14 mouse cellular contexts compared by ENCODE assay signal in the genomic region with DNA sequence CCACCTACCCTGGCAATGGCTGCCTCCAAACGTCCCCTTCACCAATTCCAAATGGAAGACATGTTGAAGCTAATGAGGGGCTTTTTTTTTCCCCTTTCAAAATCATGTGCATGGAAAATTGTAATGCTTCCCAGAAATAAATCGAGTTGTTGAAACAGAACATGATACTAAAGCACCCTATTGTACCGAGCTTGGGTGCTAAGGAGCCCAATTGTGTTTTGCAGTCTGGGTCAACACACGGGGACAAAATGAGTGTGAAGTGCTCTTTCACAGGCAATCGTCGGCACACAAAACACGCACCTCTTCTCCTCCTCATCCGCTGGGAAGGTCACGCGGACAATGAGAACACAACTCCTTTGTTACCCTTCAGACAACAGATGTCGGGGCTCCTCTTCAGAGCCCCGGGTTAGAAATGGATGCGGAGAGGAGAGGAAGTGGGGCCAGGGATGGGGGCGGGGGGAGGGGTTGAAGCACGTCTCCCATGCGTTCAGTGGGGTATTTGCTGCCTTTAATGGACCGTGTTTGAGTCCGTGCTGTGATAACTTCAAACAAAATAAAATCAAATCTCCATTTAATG. TPM values are rescaled to one million over a fixed set of nuclear protein-coding genes. Genes with fewer than 3 reads are reported as not detected.
DNase-seq lines count a peak whose midpoint lies in the region; ATAC-seq and TF ChIP-seq lines count a peak whose summit lies in the region.
"Had no signal": no experiment of that assay in that cellular context is flagged by ENCODE, and none has a peak within 500 bp of the region (broad histone marks: within the 10 kb centered on the region; RNA-seq: fewer than 3 reads in every experiment).

No protein-coding gene starts in this region.

- no peak overlapping the region for H3K27ac ChIP-seq in forebrain, embryonic 13.5 days
- no peak overlapping the region for H3K27ac ChIP-seq in hindbrain, postnatal 0 days
- no peak overlapping the region for H3K27ac ChIP-seq in neural tube, embryonic 12.5 days
- no peak overlapping the region for H3K27ac ChIP-seq in intestine, embryonic 16.5 days (ENCODE audit: low read length)
- H3K27ac ChIP-seq: gastrocnemius, adult 2 months; heart, embryonic 10.5 days had no signal

- H3K9ac ChIP-seq in forebrain, embryonic 13.5 days, result 0 out of 2 replicates have a peak overlapping the region, but pooled peaks have one; percentile 40
- no peak overlapping the region for H3K9ac ChIP-seq in hindbrain, postnatal 0 days (replicated peaks; ENCODE audit: low read length)
- no peak overlapping the region for H3K9ac ChIP-seq in neural tube, embryonic 12.5 days
- no peak overlapping the region for H3K9ac ChIP-seq in intestine, embryonic 16.5 days (ENCODE audit: low read depth, low read length)

- peaks cover 16% of the 10 kb centered on the region; the same call in 1 of the 2 replicates for H3K27me3 ChIP-seq in forebrain, embryonic 13.5 days
- no peaks in the 10 kb centered on the region for H3K27me3 ChIP-seq in hindbrain, postnatal 0 days (ENCODE audit: insufficient read depth, low read length)
- peaks cover 7% of the 10 kb centered on the region for H3K27me3 ChIP-seq in neural tube, embryonic 12.5 days (replicated peaks)
- no peaks in the 10 kb centered on the region for H3K27me3 ChIP-seq in intestine, embryonic 16.5 days (replicated peaks; ENCODE audit: control insufficient read depth, insufficient read depth, low read length)

- peaks cover 5% of the 10 kb centered on the region; the same call in 1 of the 2 replicates for H3K4me1 ChIP-seq in forebrain, embryonic 13.5 days
- no peaks in the 10 kb centered on the region for H3K4me1 ChIP-seq in hindbrain, postnatal 0 days (ENCODE audit: insufficient read depth, low read length)
- H3K4me1 ChIP-seq in neural tube, embryonic 12.5 days, result no peaks in the 10 kb centered on the region
- H3K4me1 ChIP-seq in intestine, embryonic 16.5 days (ENCODE audit: control insufficient read depth, insufficient read depth, low read length), result no peaks in the 10 kb centered on the region

- peak; percentile 68 for DNase-seq in embryo, embryonic 10.5 days (ENCODE audit: low spot score)
- DNase-seq in hindbrain, postnatal 0 days (ENCODE audit: low spot score), result peak; percentile 13
- DNase-seq in left cerebral cortex, postnatal 4 days, result no peak
- no peak for DNase-seq in thymus, postnatal 10 days (ENCODE audit: low spot score in 2 of 2)
- DNase-seq in right cerebral cortex, postnatal 14 days, result no peak
- DNase-seq: adrenal gland, adult 2 months; gastrocnemius, adult 2 months; kidney, postnatal 14 days had no signal

- peak overlapping the region; percentile 51 for H3K4me2 ChIP-seq in forebrain, embryonic 13.5 days
- H3K4me2 ChIP-seq in hindbrain, postnatal 0 days (ENCODE audit: low read depth, low read length), result peak overlapping the region; percentile 42
- H3K4me2 ChIP-seq in neural tube, embryonic 12.5 days (replicated peaks), result peak overlapping the region; percentile 42
- no peak overlapping the region for H3K4me2 ChIP-seq in intestine, embryonic 16.5 days (ENCODE audit: low read depth, low read length)
- H3K4me2 ChIP-seq: liver, embryonic 11.5 days had no signal

- H3K36me3 ChIP-seq in forebrain, embryonic 13.5 days (ENCODE audit: poor library complexity, severe bottlenecking), result no peaks in the 10 kb centered on the region
- no peaks in the 10 kb centered on the region for H3K36me3 ChIP-seq in hindbrain, postnatal 0 days (ENCODE audit: insufficient read depth, low read length)
- H3K36me3 ChIP-seq in neural tube, embryonic 12.5 days, result no peaks in the 10 kb centered on the region
- H3K36me3 ChIP-seq in intestine, embryonic 16.5 days (ENCODE audit: control insufficient read depth, insufficient read depth, low read length), result no peaks in the 10 kb centered on the region
- H3K36me3 ChIP-seq: heart, embryonic 10.5 days had no signal

- no peak for TF ChIP-seq CTCF in hindbrain, postnatal 0 days (IDR thresholded peaks at IDR 0.05; ENCODE audit: low read depth)

- ATAC-seq in forebrain, embryonic 13.5 days, result peak; percentile 50; the same call in 1 of the 2 replicates
- ATAC-seq in hindbrain, postnatal 0 days, result no peak
- peak; percentile 86 for ATAC-seq in neural tube, embryonic 12.5 days (ENCODE audit: low FRiP score, low read depth)
- no peak for ATAC-seq in intestine, embryonic 16.5 days
- ATAC-seq: lung, postnatal 0 days had no signal

- no peaks in the 10 kb centered on the region for H3K9me3 ChIP-seq in forebrain, embryonic 13.5 days (replicated peaks)
- H3K9me3 ChIP-seq in hindbrain, postnatal 0 days (ENCODE audit: low read length), result no peaks in the 10 kb centered on the region
- no peaks in the 10 kb centered on the region for H3K9me3 ChIP-seq in neural tube, embryonic 12.5 days
- H3K9me3 ChIP-seq in intestine, embryonic 16.5 days (ENCODE audit: control insufficient read depth, low read length), result no peaks in the 10 kb centered on the region
- H3K9me3 ChIP-seq: heart, embryonic 10.5 days had no signal

- peak overlapping the region; percentile 22; the same call in 1 of the 2 replicates for H3K4me3 ChIP-seq in forebrain, embryonic 13.5 days
- H3K4me3 ChIP-seq in hindbrain, postnatal 0 days (ENCODE audit: low read length), result 0 out of 2 replicates have a peak overlapping the region, but pooled peaks have one; percentile 1
- no peak overlapping the region for H3K4me3 ChIP-seq in neural tube, embryonic 12.5 days
- no peak overlapping the region for H3K4me3 ChIP-seq in intestine, embryonic 16.5 days (ENCODE audit: low read length)
- H3K4me3 ChIP-seq: gastrocnemius, adult 2 months; heart, embryonic 10.5 days had no signal

- intact Hi-C loops in left cerebral cortex, postnatal 4 days (cut with DNase I), result no loop called here

- 26% methylated on average over 18 of the region's 18 CpGs for WGBS in forebrain, embryonic 13.5 days
- 22% methylated on average over 18 of the region's 18 CpGs for WGBS in hindbrain, postnatal 0 days
- 19% methylated on average over 18 of the region's 18 CpGs for WGBS in neural tube, embryonic 12.5 days
- 46% methylated on average over 18 of the region's 18 CpGs for WGBS in intestine, embryonic 16.5 days

RNA-seq across cellular contexts. Expression of a gene that starts 14.8 kb away (rescaled TPM):
- 0.48 and 0.57 TPM in 2 replicates for polyA plus RNA-seq in forebrain, embryonic 13.5 days (2015; fragmentation: Nextera tagmentation; extraction: Ambion mirVana)
- total RNA-seq in hindbrain, postnatal 0 days (2014; rRNA removed), result 0.90 and 0.99 TPM in 2 replicates
- polyA plus RNA-seq in hindbrain, postnatal 0 days (2015; fragmentation: Nextera tagmentation; extraction: Ambion mirVana), result 1.1 and 1.8 TPM in 2 replicates
- 0.98 and 1.1 TPM in 2 replicates for polyA plus RNA-seq in neural tube, embryonic 12.5 days (2016; fragmentation: Nextera tagmentation; extraction: Ambion mirVana)
- 0.04 and 0.09 TPM in 2 replicates for polyA plus RNA-seq in intestine, embryonic 16.5 days (2015; fragmentation: Nextera tagmentation; extraction: Ambion mirVana)
- total RNA-seq in left cerebral cortex, postnatal 4 days (2021), result 1 to 10 TPM in 1 of 2 experiments, under 1 TPM in 1; 0.54 to 1.0 TPM
- total RNA-seq: adrenal gland, adult 2 months; gastrocnemius, adult 2 months had no signal
- polyA plus RNA-seq: adrenal gland, adult 2 months; liver, embryonic 11.5 days had no signal

RNA-seq across cellular contexts. Expression of a gene that starts 55.3 kb away (rescaled TPM):
- not detected in 2 replicates for polyA plus RNA-seq in forebrain, embryonic 13.5 days (2015; fragmentation: Nextera tagmentation; extraction: Ambion mirVana)
- 0.04 and 0.42 TPM in 2 replicates for total RNA-seq in hindbrain, postnatal 0 days (2014; rRNA removed)
- polyA plus RNA-seq in hindbrain, postnatal 0 days (2015; fragmentation: Nextera tagmentation; extraction: Ambion mirVana), result 0.21 and 0.52 TPM in 2 replicates
- 0.18 TPM in 1 of 2 replicates, not detected in the other for polyA plus RNA-seq in neural tube, embryonic 12.5 days (2016; fragmentation: Nextera tagmentation; extraction: Ambion mirVana)
- polyA plus RNA-seq in intestine, embryonic 16.5 days (2015; fragmentation: Nextera tagmentation; extraction: Ambion mirVana), result 0.09 and 0.18 TPM in 2 replicates
- total RNA-seq in left cerebral cortex, postnatal 4 days (2021), result under 1 TPM; 0.14 to 0.18 TPM
- total RNA-seq: adrenal gland, adult 2 months; gastrocnemius, adult 2 months had no signal
- polyA plus RNA-seq: adrenal gland, adult 2 months had no signal

Comparison
In these comparisons a context has a peak if more than half of its experiments do, and no peak if none do; other contexts are left out.
1. DNase-seq: peak in embryo, embryonic 10.5 days (single experiment) and hindbrain, postnatal 0 days (single experiment); none in left cerebral cortex, postnatal 4 days (single experiment), thymus, postnatal 10 days (0 of 2) and right cerebral cortex, postnatal 14 days (single experiment).
2. ATAC-seq: peak in forebrain, embryonic 13.5 days (single experiment) and neural tube, embryonic 12.5 days (single experiment); none in hindbrain, postnatal 0 days (single experiment) and intestine, embryonic 16.5 days (single experiment).
3. H3K4me3 ChIP-seq: peak in forebrain, embryonic 13.5 days (single experiment) and hindbrain, postnatal 0 days (single experiment); none in neural tube, embryonic 12.5 days (single experiment) and intestine, embryonic 16.5 days (single experiment).